Mouse (Mus musculus): Measurements from ENCODE around the gene Ccdc182.

GRCm38 (mm10) chr11:88331722-88332121, 37.9 kb downstream of the Ccdc182 start:
- TF ChIP-seq EP300 (optimal IDR thresholded peaks at IDR 0.05) (no peak), CTCF (IDR thresholded peaks at IDR 0.05; ENCODE audit: low read depth) (no peak)

All from stomach, postnatal 0 days (tissue).